Mouse (Mus musculus) thymus, adult 2 months (tissue): ENCODE results near the gene Rad9a. TPM values are rescaled to one million over a fixed set of nuclear protein-coding genes. Genes with fewer than 3 reads are reported as not detected.
A peak's percentile ranks its signal among the peaks of the same experiment; 100 is the strongest.

Source experiments
- DNase-seq: peaks from one replicate; pipeline ENCODE4 v3.0.0; 2021
- H3K27ac ChIP-seq: fragments of 200-500 bp; 2 replicates; pipeline ENCODE4 v1.5.1; 2012; ENCODE audit warnings: low read length, control low read depth; ENCODE audit not compliant: control insufficient read depth, insufficient read depth
- H3K27me3 ChIP-seq: fragments of 200-500 bp; 2 replicates; pipeline ENCODE4 v1.6.1; 2012; ENCODE audit warnings: mild to moderate bottlenecking, low read length, moderate library complexity, mixed read lengths; ENCODE audit not compliant: control insufficient read depth, insufficient read depth
- H3K36me3 ChIP-seq: fragments of 200-500 bp; 2 replicates; pipeline ENCODE4 v1.6.1; 2012; ENCODE audit warnings: mild to moderate bottlenecking, low read length, moderate library complexity; ENCODE audit not compliant: control insufficient read depth, insufficient read depth
- H3K4me1 ChIP-seq: fragments of 200-500 bp; replicated peaks from 2 replicates; pipeline ENCODE4 v1.6.1; 2012; ENCODE audit warnings: low read length; ENCODE audit not compliant: control insufficient read depth, insufficient read depth
- H3K4me3 ChIP-seq: fragments of 200-500 bp; 2 replicates; pipeline ENCODE4 v1.5.1; 2012; ENCODE audit warnings: mild to moderate bottlenecking, low read length, control low read depth, moderate library complexity; ENCODE audit not compliant: control insufficient read depth, insufficient read depth
- CTCF ChIP-seq: fragments of 200-500 bp; IDR thresholded peaks from 2 replicates; pipeline ENCODE4 v1.5.1; 2012; ENCODE audit warnings: mild to moderate bottlenecking, control low read depth, low read length, moderate library complexity, borderline replicate concordance; ENCODE audit not compliant: control insufficient read depth, poor library complexity, insufficient read depth; ENCODE audit errors: extremely low read depth
- POLR2A ChIP-seq: fragments of 200-500 bp; IDR thresholded peaks from 2 replicates; pipeline ENCODE4 v1.6.1; 2012; ENCODE audit warnings: mild to moderate bottlenecking, low read length, control low read depth, moderate library complexity; ENCODE audit not compliant: control insufficient read depth, poor library complexity, insufficient read depth; ENCODE audit errors: extremely low read depth
- WGBS: fragments of 180-500 bp; shearing (Covaris S2); methylation state at CpG from one replicate; pipeline ENCODE4 v1.1.7; 2018; 5-methylcytosine and 5-hydroxymethylcytosine counted together
- polyA plus RNA-seq: library from polyadenylated mRNA; depleted of rRNA; stranded (reverse); fragments of >200 nt; gene quantifications from 2 replicates; pipeline ENCODE4 v1.2.3, GENCODE M21; 2012

The Rad9a gene
- polyA plus RNA-seq, 1 experiment: 143 TPM

DNA sequence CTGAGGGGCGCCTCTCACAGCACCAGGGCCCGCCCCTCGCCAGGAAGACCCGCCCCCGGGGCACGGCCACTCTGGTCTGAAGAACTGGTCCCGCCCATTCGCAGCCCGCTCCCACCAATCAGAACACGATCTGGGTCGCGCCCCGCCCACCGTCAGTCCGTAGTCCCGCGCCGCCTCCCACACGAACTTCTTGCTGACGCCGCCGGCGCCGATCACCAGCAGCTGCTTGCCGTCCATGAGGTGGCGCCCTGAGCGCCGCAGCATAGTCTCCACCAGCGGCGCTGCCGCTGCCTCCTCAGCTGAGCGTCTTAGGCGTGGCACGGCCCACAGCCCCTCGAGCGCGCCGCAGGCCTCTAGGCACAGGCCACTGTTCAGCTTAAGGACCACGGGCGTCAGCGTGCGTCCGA lies 32.1 kb downstream of the Rad9a start:
- peak; percentile 99 for DNase-seq
- TF ChIP-seq CTCF: peak; percentile 95
- TF ChIP-seq POLR2A: peak; percentile 93
- Histone ChIP-seq H3K36me3 (no peaks in the 10 kb centered on the region), H3K4me1 (peaks cover 25% of the 10 kb centered on the region), H3K27me3 (no peaks in the 10 kb centered on the region), H3K27ac (peak overlapping the region; percentile 5; the same call in 1 of the 2 replicates), H3K4me3 (peak overlapping the region; percentile 50)
- WGBS: 2% methylated on average over 43 of the region's 43 CpGs

- TF ChIP-seq CTCF (no peak), POLR2A (no peak)
- DNase-seq: no peak
- peaks cover 31% of the 10 kb centered on the region for H3K4me1 ChIP-seq
- no peaks in the 10 kb centered on the region for H3K36me3 ChIP-seq
- H3K4me3 ChIP-seq: no peak overlapping the region
- H3K27ac ChIP-seq: no peak overlapping the region
- 95% methylated on average over 9 of the region's 9 CpGs for WGBS
- no peaks in the 10 kb centered on the region for H3K27me3 ChIP-seq
These were observed 34.6 kb downstream of the Rad9a start for GRCm38 (mm10) chr19:4166678-4167476.

DNA sequence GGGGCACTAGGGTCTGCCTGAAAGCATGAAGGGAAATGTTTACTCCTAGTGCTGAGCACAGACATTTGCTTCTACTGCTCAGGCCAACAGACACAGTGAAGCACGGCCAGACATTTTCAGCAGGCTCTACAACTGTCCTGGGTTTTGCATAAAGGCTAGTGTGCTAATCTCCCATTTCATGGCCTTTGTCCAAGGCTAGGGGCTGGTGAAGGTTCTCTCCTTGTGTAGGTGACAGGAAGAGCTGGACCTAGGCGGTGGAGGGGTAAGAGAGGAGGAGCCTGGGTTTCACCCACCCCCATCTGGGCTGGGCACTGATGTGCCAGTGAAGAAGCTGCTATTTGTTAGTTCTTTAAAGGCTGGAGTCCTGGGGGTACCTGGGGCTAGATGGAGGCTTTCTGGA lies 36.7 kb downstream of the Rad9a start:
- WGBS: 87% methylated on average over 2 of the region's 2 CpGs
- no peak overlapping the region for H3K27ac ChIP-seq
- TF ChIP-seq POLR2A (no peak), CTCF (no peak)
- no peaks in the 10 kb centered on the region for H3K27me3 ChIP-seq
- peaks cover 9% of the 10 kb centered on the region for H3K4me1 ChIP-seq
- H3K4me3 ChIP-seq: no peak overlapping the region
- no peaks in the 10 kb centered on the region for H3K36me3 ChIP-seq
- DNase-seq: no peak

- Histone ChIP-seq H3K27me3 (no peaks in the 10 kb centered on the region), H3K36me3 (no peaks in the 10 kb centered on the region), H3K4me1 (peaks cover 9% of the 10 kb centered on the region), H3K4me3 (no peak overlapping the region), H3K27ac (no peak overlapping the region)
- no peak for DNase-seq
- 97% methylated on average over 3 of the region's 3 CpGs for WGBS
- TF ChIP-seq POLR2A (no peak), CTCF (no peak)
These were observed 37.4 kb downstream of the Rad9a start for GRCm38 (mm10) chr19:4164100-4164499.

- WGBS: 41% methylated on average over 4 of the region's 4 CpGs
- TF ChIP-seq POLR2A: no peak
- no peak for TF ChIP-seq CTCF
- Histone ChIP-seq H3K4me3 (peak overlapping the region; percentile 66), H3K27me3 (no peaks in the 10 kb centered on the region), H3K4me1 (peaks cover 9% of the 10 kb centered on the region), H3K27ac (0 out of 2 replicates have a peak overlapping the region, but pooled peaks have one; percentile 6), H3K36me3 (no peaks in the 10 kb centered on the region)
- DNase-seq: no peak
These were observed 37.9 kb downstream of the Rad9a start for GRCm38 (mm10) chr19:4163543-4163887.

DNA sequence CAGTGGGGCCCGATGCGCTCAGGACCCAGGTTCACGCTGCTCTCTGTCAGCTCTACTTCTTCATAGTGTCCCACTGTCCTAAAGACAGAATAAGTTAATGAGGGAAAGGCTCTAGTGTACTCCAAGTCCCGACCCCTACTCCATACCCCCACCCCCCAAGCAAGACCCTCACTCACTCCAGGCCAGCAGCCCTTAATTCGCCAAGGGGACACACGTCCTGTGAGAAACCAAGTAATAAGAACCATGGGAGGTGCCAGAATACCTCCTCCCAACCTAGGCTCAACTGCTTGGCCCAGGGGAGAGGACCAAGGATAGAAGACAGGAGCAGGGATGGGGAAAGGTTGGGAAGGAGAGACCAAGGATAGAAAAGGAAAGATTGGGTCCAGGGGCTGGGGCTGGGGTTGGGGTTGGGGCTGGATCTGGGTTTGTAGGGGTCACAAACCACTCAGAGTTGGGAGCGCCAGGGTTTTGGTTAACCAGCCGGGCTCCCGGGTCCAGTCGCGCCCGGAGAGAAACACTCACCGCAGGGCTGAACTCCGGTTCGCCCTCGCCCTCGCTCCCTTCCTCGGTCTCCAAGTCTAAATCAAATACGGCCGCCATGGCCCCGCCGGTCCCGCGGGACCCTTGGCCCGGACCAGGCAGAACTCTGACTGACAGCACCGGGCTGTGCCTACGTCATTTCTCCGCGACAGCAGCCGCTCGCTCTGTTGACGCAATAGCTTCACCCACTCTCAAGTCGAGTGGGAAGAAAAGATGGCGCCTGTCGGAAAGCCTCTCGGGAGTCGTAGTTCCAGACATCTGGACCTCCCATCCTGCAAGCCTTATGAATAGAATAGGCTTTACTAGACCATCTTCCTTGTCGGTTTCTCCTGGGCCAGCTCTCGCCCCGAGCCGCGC lies 38.6 kb downstream of the Rad9a start, which contains the start of gene Rps6kb2:
Gene Rps6kb2 (minus strand): TSS at position 709 of the 897 bp plus-strand sequence.
- H3K36me3 ChIP-seq: no peaks in the 10 kb centered on the region
- H3K4me1 ChIP-seq: peaks cover 9% of the 10 kb centered on the region
- DNase-seq: peak; percentile 92
- 0 out of 2 replicates have a peak within 1 kb of the TSS, but pooled peaks have one; percentile 6 for H3K27ac ChIP-seq
- TF ChIP-seq POLR2A (0 out of 2 replicates have a peak, but pooled peaks have one; percentile 39), CTCF (no peak)
- no peaks in the 10 kb centered on the region for H3K27me3 ChIP-seq
- H3K4me3 ChIP-seq: peak within 1 kb of the TSS; percentile 66
- 8% methylated on average over 42 of the region's 42 CpGs for WGBS
